Mouse (Mus musculus) midbrain, embryonic 15.5 days (tissue): ENCODE data around the gene 1700029I15Rik. TPM values are rescaled to one million over a fixed set of nuclear protein-coding genes. Genes with fewer than 3 reads are reported as not detected.

ENCODE experiments used
- ATAC-seq: fragments of 200-750 bp; cut with Nextera tagmentation; replicated peaks from 2 replicates; pipeline ENCODE4 v1.8.0; 2017; ENCODE audit warnings: moderate TSS enrichment
- H3K27ac ChIP-seq: fragments of 300-500 bp; sonication (generic); 2 replicates; pipeline ENCODE4 v1.5.1; 2015; ENCODE audit warnings: mild to moderate bottlenecking, inconsistent platforms
- H3K27me3 ChIP-seq: fragments of 300-500 bp; sonication (generic); replicated peaks from 2 replicates; pipeline ENCODE4 v1.6.1; 2015; ENCODE audit warnings: inconsistent platforms
- H3K36me3 ChIP-seq: fragments of 300-500 bp; sonication (generic); replicated peaks from 2 replicates; pipeline ENCODE4 v1.6.1; 2015; ENCODE audit warnings: inconsistent platforms
- H3K4me1 ChIP-seq: fragments of 300-500 bp; sonication (generic); 2 replicates; pipeline ENCODE4 v1.6.1; 2015; ENCODE audit warnings: inconsistent platforms
- H3K4me2 ChIP-seq: fragments of 300-500 bp; sonication (generic); 2 replicates; pipeline ENCODE4 v1.6.1; 2015; ENCODE audit warnings: inconsistent platforms, mild to moderate bottlenecking, moderate library complexity
- H3K4me3 ChIP-seq: fragments of 300-500 bp; sonication (generic); 2 replicates; pipeline ENCODE4 v1.5.1; 2015; ENCODE audit warnings: mild to moderate bottlenecking, inconsistent platforms
- H3K9ac ChIP-seq: fragments of 300-500 bp; sonication (generic); 2 replicates; pipeline ENCODE4 v1.6.1; 2015; ENCODE audit warnings: mild to moderate bottlenecking, inconsistent platforms
- H3K9me3 ChIP-seq: fragments of 300-500 bp; sonication (generic); 2 replicates; pipeline ENCODE4 v1.6.1; 2016; ENCODE audit warnings: inconsistent platforms
- WGBS: fragments of 180-500 bp; shearing (Covaris S2); methylation state at CpG from one replicate; pipeline ENCODE4 v1.1.7; 2015; ENCODE audit warnings: mixed read lengths; 5-methylcytosine and 5-hydroxymethylcytosine counted together
- polyA plus RNA-seq: library from polyadenylated mRNA; unstranded; fragments of >200 nt; fragmentation: Nextera tagmentation; extraction: Ambion mirVana; gene quantifications from 2 replicates; pipeline ENCODE4 v1.2.1, GENCODE M21; 2015

Gene 1700029I15Rik
- polyA plus RNA-seq, 1 experiment from 2014 or later = 8.4 TPM

DNA sequence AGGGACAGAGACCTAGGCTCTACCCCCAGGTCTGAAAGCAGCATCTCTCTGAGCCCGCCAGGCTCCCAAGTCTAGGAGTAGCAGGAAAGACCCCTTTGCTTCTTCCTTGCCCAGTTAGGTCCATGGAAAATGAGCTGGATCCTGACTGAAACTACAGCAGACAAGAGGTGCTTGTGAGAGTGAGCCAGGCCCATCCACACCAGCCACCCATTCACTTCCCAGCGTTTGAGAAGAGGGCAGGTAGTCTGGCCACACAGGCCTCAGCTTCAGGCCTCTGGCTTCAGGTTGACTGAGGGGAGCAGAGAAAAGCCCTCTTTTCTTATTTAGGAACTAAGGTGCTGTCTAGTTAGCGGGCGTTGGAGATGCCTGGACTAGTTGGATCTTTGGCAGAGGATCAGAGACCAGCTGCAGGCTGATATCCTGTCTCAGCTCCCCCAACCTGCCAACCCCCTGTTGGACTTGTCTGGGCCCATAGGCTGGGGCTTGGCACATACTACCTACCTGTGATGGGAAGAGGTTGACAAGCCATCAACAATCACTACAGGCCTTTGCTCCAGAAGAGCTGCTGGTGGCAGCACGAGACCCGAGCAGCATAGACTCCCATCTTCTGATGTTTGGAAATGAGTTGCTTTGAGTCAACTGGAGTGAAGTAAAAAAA lies 19.6 kb upstream of the 1700029I15Rik start:
- H3K4me1 ChIP-seq = no peaks in the 10 kb centered on the region
- H3K4me3 ChIP-seq = no peak overlapping the region
- peaks cover 25% of the 10 kb centered on the region; the same call in 1 of the 2 replicates for H3K36me3 ChIP-seq
- no peak overlapping the region for H3K9ac ChIP-seq
- H3K9me3 ChIP-seq = no peaks in the 10 kb centered on the region
- H3K27me3 ChIP-seq = no peaks in the 10 kb centered on the region
- WGBS = 94% methylated on average over 6 of the region's 6 CpGs
- H3K27ac ChIP-seq = no peak overlapping the region
- no peak for ATAC-seq
- no peak overlapping the region for H3K4me2 ChIP-seq

DNA sequence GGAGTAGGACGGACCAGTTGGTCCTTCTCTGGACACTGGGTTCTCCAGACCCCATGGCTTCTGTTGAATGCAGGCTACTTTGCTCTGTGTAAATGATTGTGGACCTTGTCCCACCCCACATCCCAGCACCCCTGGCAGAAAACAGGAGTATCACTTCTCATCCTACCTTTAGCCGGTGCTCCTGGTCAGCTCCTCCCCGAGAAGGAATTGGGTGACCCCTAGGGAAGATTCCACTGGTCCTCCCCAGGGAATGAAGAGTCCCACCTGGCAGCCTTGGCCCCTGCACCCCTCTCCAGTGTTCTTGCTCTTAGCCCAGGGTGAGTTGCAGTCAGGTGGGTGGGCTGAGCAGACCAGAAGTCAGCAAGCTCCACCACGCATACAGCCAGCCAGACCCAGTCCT lies 18.3 kb upstream of the 1700029I15Rik start:
- no peaks in the 10 kb centered on the region for H3K9me3 ChIP-seq
- peaks cover 17% of the 10 kb centered on the region; the same call in 1 of the 2 replicates for H3K36me3 ChIP-seq
- no peaks in the 10 kb centered on the region for H3K4me1 ChIP-seq
- ATAC-seq = no peak
- H3K9ac ChIP-seq = no peak overlapping the region
- no peak overlapping the region for H3K4me2 ChIP-seq
- WGBS = 89% methylated on average over 4 of the region's 4 CpGs
- H3K27ac ChIP-seq = no peak overlapping the region
- peaks cover 3% of the 10 kb centered on the region; the same call in 1 of the 2 replicates for H3K27me3 ChIP-seq
- no peak overlapping the region for H3K4me3 ChIP-seq

DNA sequence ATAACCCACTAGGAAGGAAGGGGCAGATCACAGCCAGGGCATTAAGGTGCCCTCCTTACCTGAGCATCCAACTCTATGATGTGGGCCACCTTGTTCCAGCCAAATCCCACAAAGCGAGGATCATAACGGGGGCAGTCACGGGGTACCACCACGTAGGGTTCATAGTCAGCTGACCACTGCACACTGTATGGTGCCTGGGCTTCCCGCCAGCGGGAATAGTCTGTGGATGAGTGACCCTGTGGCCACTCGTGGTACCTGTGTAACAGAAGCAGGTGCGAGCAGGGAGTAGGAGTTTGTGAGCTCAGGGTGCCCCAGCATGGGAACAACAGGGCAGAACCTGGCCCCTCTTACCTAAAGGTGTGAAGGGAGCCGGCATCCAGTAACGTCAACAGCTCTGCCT lies 16.8 kb upstream of the 1700029I15Rik start:
- peaks cover 17% of the 10 kb centered on the region for H3K27me3 ChIP-seq
- WGBS = 94% methylated on average over 10 of the region's 10 CpGs

GRCm38 (mm10) chr2:92367383-92368029 lies 14.8 kb upstream of the 1700029I15Rik start:
- no peak overlapping the region for H3K9ac ChIP-seq
- H3K27me3 ChIP-seq = peaks cover 27% of the 10 kb centered on the region
- H3K9me3 ChIP-seq = no peaks in the 10 kb centered on the region
- WGBS = 56% methylated on average over 20 of the region's 20 CpGs
- H3K36me3 ChIP-seq = peaks cover 6% of the 10 kb centered on the region; the same call in 1 of the 2 replicates
- H3K27ac ChIP-seq = no peak overlapping the region
- peaks cover 24% of the 10 kb centered on the region for H3K4me1 ChIP-seq
- H3K4me3 ChIP-seq = no peak overlapping the region
- no peak overlapping the region for H3K4me2 ChIP-seq
- ATAC-seq = no peak

More for the DNA sequence above, 16.8 kb upstream of the 1700029I15Rik start:
- no peaks in the 10 kb centered on the region for H3K9me3 ChIP-seq
- peaks cover 6% of the 10 kb centered on the region; the same call in 1 of the 2 replicates for H3K36me3 ChIP-seq
- H3K4me1 ChIP-seq = peaks cover 5% of the 10 kb centered on the region
- no peak overlapping the region for H3K9ac ChIP-seq
- no peak overlapping the region for H3K4me3 ChIP-seq
- H3K4me2 ChIP-seq = no peak overlapping the region
- no peak overlapping the region for H3K27ac ChIP-seq
- no peak for ATAC-seq

DNA sequence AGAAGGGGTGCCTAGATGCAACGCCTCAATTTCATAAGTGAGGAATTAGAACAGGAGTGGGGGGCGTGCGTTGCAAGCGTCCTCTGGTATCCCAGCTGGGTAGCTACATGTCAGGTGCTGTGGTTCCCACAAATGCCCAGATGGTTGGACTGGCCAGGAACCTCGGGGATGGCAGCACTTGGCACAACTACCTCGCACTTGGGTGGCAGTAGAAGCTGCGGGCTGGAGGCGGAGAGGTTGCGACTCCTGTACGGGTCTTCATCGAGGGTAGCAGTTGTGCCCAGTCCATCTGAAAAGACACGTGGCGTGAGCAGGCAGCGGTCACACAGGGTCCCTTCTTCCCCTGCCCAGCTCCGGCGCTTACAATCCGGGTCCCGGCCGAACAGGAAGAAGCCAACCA lies 12.0 kb upstream of the 1700029I15Rik start:
- no peaks in the 10 kb centered on the region for H3K36me3 ChIP-seq
- peaks cover 27% of the 10 kb centered on the region for H3K27me3 ChIP-seq
- H3K27ac ChIP-seq = no peak overlapping the region
- 12% methylated on average over 19 of the region's 19 CpGs for WGBS
- H3K4me1 ChIP-seq = peaks cover 42% of the 10 kb centered on the region
- H3K4me3 ChIP-seq = peak overlapping the region; percentile 33
- 0 out of 2 replicates have a peak overlapping the region, but pooled peaks have one; percentile 9 for H3K9ac ChIP-seq
- no peak for ATAC-seq
- H3K9me3 ChIP-seq = no peaks in the 10 kb centered on the region
- peak overlapping the region; percentile 59 for H3K4me2 ChIP-seq

- no peak for ATAC-seq
- H3K4me1 ChIP-seq = peaks cover 48% of the 10 kb centered on the region
- peak overlapping the region; percentile 59 for H3K4me2 ChIP-seq
- H3K27me3 ChIP-seq = peaks cover 27% of the 10 kb centered on the region
- peak overlapping the region; percentile 33 for H3K4me3 ChIP-seq
- H3K36me3 ChIP-seq = no peaks in the 10 kb centered on the region
- WGBS = 3% methylated on average over 45 of the region's 45 CpGs
- H3K27ac ChIP-seq = no peak overlapping the region
- no peak overlapping the region for H3K9ac ChIP-seq
- H3K9me3 ChIP-seq = no peaks in the 10 kb centered on the region
Observed at GRCm38 (mm10) chr2:92370821-92371805, 11.2 kb upstream of the 1700029I15Rik start.

GRCm38 (mm10) chr2:92371971-92372690 lies 10.2 kb upstream of the 1700029I15Rik start:
- 7% methylated on average over 10 of the region's 10 CpGs for WGBS
- Histone ChIP-seq H3K27me3 (peaks cover 27% of the 10 kb centered on the region), H3K36me3 (no peaks in the 10 kb centered on the region), H3K9ac (no peak overlapping the region), H3K4me1 (peaks cover 53% of the 10 kb centered on the region), H3K4me3 (no peak overlapping the region), H3K9me3 (no peaks in the 10 kb centered on the region), H3K27ac (0 out of 2 replicates have a peak overlapping the region, but pooled peaks have one; percentile 6), H3K4me2 (no peak overlapping the region; the same call in 1 of the 2 replicates)
- no peak for ATAC-seq

GRCm38 (mm10) chr2:92372767-92373436 lies 9.4 kb upstream of the 1700029I15Rik start:
- peaks cover 53% of the 10 kb centered on the region for H3K4me1 ChIP-seq
- no peak for ATAC-seq
- H3K4me3 ChIP-seq = no peak overlapping the region
- 0 out of 2 replicates have a peak overlapping the region, but pooled peaks have one; percentile 6 for H3K27ac ChIP-seq
- H3K36me3 ChIP-seq = no peaks in the 10 kb centered on the region
- H3K4me2 ChIP-seq = no peak overlapping the region
- no peaks in the 10 kb centered on the region for H3K9me3 ChIP-seq
- peaks cover 27% of the 10 kb centered on the region for H3K27me3 ChIP-seq
- 14% methylated on average over 9 of the region's 9 CpGs for WGBS
- H3K9ac ChIP-seq = no peak overlapping the region

DNA sequence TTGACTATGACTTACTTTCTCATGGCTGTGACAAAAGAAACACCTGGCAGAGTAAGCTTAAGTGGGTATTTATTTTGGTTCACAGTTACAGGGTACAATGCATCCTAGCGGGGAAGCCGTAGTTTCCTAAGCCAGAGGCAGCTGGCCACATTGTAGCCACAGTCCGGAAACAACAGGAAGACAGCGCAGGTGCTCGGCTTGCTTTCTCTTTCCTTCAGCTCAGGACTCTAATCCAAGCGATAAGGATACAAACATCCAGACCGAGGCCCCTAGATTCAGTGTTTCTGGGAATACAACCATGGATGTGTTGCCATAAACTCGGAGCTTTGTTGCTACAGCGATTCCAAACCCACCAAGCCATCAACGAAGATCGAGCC lies 8.9 kb upstream of the 1700029I15Rik start:
- Histone ChIP-seq H3K27ac (no peak overlapping the region), H3K4me3 (no peak overlapping the region), H3K4me1 (peaks cover 53% of the 10 kb centered on the region), H3K27me3 (peaks cover 27% of the 10 kb centered on the region), H3K9ac (no peak overlapping the region), H3K9me3 (no peaks in the 10 kb centered on the region), H3K36me3 (no peaks in the 10 kb centered on the region), H3K4me2 (no peak overlapping the region)
- 55% methylated on average over 11 of the region's 11 CpGs for WGBS
- no peak for ATAC-seq

DNA sequence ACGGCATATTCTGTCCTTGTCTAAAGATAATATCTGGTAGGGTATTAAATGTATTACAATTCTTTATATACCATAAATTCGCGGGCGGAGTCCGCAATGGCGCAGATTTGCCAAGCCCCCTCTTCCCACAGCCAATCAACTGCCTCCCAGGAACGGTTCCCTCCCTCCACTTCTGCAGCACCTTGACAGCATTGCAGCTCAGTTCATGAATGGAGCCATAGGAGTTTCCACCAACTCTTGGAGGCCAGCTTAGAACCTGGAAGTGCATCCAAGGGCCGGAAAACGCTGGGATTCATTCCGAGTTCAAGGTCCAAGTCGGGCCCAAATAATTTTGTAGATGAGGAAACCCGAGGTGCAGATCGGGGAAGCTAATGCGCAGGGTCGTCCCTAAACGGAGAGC lies 7.8 kb upstream of the 1700029I15Rik start, which contains the start of the genes Pex16 and Large2:
TSS of gene Pex16 (plus strand) at position 163 of the 400 bp plus-strand sequence.
TSS of gene Large2 (minus strand) at position 356 of the 400 bp plus-strand sequence.
- Histone ChIP-seq H3K9me3 (no peaks in the 10 kb centered on the region), H3K9ac (peak within 1 kb of the TSS; percentile 65), H3K4me1 (peaks cover 53% of the 10 kb centered on the region), H3K27ac (peak within 1 kb of the TSS; percentile 85), H3K4me2 (peak within 1 kb of the TSS; percentile 84), H3K27me3 (peaks cover 20% of the 10 kb centered on the region), H3K36me3 (peaks cover 9% of the 10 kb centered on the region; the same call in 1 of the 2 replicates), H3K4me3 (peak within 1 kb of the TSS; percentile 85)
- ATAC-seq = peak; percentile 53
- 6% methylated on average over 16 of the region's 16 CpGs for WGBS
